Mouse (Mus musculus): Measurements from ENCODE around the gene Apba3. TPM values are rescaled to one million over a fixed set of nuclear protein-coding genes. Genes with fewer than 3 reads are reported as not detected.

The Apba3 gene
- polyA plus RNA-seq, 1 experiment from 2014 or later: 38.6 TPM

GRCm38 (mm10) chr10:81303258-81303657 lies 36.5 kb downstream of the Apba3 start:
- no peak overlapping the region for H3K9ac ChIP-seq
- no peaks in the 10 kb centered on the region for H3K27me3 ChIP-seq
- WGBS: 80% methylated on average over 10 of the region's 10 CpGs
- no peak overlapping the region for H3K4me2 ChIP-seq
- ATAC-seq (ENCODE audit: low FRiP score, low read depth): no peak
- no peak overlapping the region for H3K4me3 ChIP-seq
- peaks cover 21% of the 10 kb centered on the region for H3K36me3 ChIP-seq
- no peak overlapping the region for H3K27ac ChIP-seq (replicated peaks)
- peaks cover 25% of the 10 kb centered on the region for H3K4me1 ChIP-seq (replicated peaks)
- no peaks in the 10 kb centered on the region for H3K9me3 ChIP-seq

DNA sequence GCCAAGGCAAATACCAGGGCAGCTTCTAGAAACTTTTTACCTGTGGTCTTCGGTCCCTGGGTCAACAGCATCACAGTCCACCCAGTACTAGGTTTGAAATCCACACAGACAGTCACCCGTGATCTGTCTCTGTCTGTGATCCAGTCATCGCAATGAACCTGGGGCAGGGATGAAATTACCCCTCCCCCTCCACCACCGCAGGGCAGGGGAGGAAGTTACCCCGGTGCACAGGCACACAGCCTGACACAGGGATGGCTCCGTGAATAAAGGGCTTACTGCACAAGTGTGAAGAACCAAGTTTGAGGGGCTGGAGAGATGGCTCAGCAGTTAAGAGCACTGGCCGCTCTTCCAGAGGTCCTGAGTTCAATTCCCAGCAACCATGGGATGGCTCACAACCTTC lies 37.0 kb downstream of the Apba3 start:
- no peak overlapping the region for H3K9ac ChIP-seq
- H3K4me1 ChIP-seq (replicated peaks): peaks cover 25% of the 10 kb centered on the region
- no peak overlapping the region for H3K4me2 ChIP-seq
- WGBS: 78% methylated on average over 7 of the region's 7 CpGs
- no peak overlapping the region for H3K4me3 ChIP-seq
- H3K27me3 ChIP-seq: no peaks in the 10 kb centered on the region
- no peak overlapping the region for H3K27ac ChIP-seq (replicated peaks)
- no peaks in the 10 kb centered on the region for H3K9me3 ChIP-seq
- ATAC-seq (ENCODE audit: low FRiP score, low read depth): no peak
- H3K36me3 ChIP-seq: peaks cover 26% of the 10 kb centered on the region

- ATAC-seq (ENCODE audit: low FRiP score, low read depth): no peak
- 30% methylated on average over 9 of the region's 9 CpGs for WGBS
- no peak overlapping the region for H3K27ac ChIP-seq (replicated peaks)
Observed at GRCm38 (mm10) chr10:81304597-81305238, 38.0 kb downstream of the Apba3 start.

GRCm38 (mm10) chr10:81305663-81306062 lies 38.9 kb downstream of the Apba3 start:
- Histone ChIP-seq H3K9me3 (no peaks in the 10 kb centered on the region), H3K36me3 (peaks cover 44% of the 10 kb centered on the region), H3K4me1 (replicated peaks) (peaks cover 21% of the 10 kb centered on the region; the same call in 1 of the 2 replicates), H3K9ac (no peak overlapping the region), H3K4me3 (no peak overlapping the region), H3K27me3 (no peaks in the 10 kb centered on the region), H3K27ac (replicated peaks) (no peak overlapping the region), H3K4me2 (no peak overlapping the region)
- no peak for ATAC-seq (ENCODE audit: low FRiP score, low read depth)
- WGBS: 94% methylated on average over 14 of the region's 14 CpGs

More at GRCm38 (mm10) chr10:81304597-81305238, 38.0 kb downstream of the Apba3 start:
- no peak overlapping the region for H3K4me3 ChIP-seq
- no peaks in the 10 kb centered on the region for H3K9me3 ChIP-seq
- H3K4me1 ChIP-seq (replicated peaks): peaks cover 21% of the 10 kb centered on the region; the same call in 1 of the 2 replicates
- H3K27me3 ChIP-seq: no peaks in the 10 kb centered on the region
- H3K9ac ChIP-seq: no peak overlapping the region
- H3K36me3 ChIP-seq: peaks cover 34% of the 10 kb centered on the region
- no peak overlapping the region for H3K4me2 ChIP-seq

DNA sequence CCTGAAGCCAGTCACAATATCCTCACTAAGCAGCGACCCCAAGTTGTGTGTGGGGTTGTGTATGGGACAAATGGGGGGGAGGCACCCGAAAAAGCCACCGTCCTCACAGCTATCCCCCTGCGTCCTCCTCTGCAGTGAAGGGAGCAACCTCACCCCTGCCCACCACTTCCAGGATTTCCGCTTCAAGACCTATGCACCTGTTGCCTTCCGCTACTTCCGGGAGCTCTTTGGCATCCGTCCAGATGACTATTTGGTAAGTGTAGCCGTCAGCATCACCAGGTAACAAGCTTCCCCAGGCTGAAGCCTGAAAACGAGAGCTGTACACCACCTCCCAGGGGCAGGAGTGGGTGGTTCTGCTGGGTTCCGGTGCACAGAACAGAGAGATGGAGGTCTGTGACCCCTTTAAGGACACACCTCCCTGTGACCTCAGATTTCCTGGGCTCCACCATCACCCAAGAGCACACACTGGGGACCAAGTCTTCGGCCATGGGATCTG lies 39.5 kb downstream of the Apba3 start:
- Histone ChIP-seq H3K4me3 (no peak overlapping the region), H3K36me3 (peaks cover 49% of the 10 kb centered on the region), H3K9ac (no peak overlapping the region), H3K9me3 (no peaks in the 10 kb centered on the region), H3K4me2 (no peak overlapping the region), H3K4me1 (replicated peaks) (0 out of 2 replicates have a peak, but pooled peaks cover 20% of the 10 kb centered on the region), H3K27me3 (no peaks in the 10 kb centered on the region), H3K27ac (replicated peaks) (no peak overlapping the region)
- WGBS: 94% methylated on average over 12 of the region's 12 CpGs
- ATAC-seq (ENCODE audit: low FRiP score, low read depth): no peak

DNA sequence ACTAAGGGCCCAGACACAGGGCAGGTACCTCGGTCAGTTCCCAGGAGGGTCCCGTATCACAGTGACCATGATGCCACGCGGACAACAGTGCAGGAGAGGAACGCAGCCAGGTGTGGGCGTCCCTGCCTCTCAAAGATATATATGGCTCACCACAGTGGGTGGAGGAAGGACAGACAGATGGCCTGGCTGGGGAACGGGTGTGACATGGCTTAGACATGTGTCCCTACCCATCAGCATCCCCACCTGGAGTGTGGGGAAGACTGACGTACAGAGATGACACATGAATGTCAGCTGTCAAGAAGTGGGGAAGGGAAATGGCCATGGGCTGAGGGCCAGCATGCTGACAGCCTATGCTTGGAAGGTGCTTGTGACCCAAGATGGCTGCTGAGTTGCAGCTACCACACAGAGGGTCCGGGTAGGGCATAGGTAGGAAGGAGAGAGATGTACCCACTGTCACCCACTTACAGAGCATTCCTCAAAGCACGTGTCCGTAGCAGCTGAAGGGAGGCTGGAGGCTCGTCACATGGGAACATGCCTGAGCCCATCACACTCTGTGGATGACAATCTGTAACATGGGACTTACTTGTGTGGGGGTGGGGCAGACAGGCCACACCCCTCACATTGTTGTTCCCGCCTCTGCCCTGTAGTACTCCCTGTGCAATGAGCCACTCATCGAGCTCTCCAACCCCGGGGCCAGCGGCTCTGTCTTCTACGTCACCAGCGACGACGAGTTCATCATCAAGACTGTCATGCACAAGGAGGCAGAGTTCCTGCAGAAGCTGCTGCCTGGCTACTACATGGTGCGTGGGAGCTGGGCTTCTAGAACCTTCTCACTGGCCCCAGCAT lies 40.3 kb downstream of the Apba3 start:
- no peak for ATAC-seq (ENCODE audit: low FRiP score, low read depth)
- Histone ChIP-seq H3K4me2 (no peak overlapping the region), H3K9ac (no peak overlapping the region), H3K27me3 (no peaks in the 10 kb centered on the region), H3K36me3 (peaks cover 57% of the 10 kb centered on the region), H3K4me1 (replicated peaks) (0 out of 2 replicates have a peak, but pooled peaks cover 16% of the 10 kb centered on the region), H3K9me3 (no peaks in the 10 kb centered on the region), H3K4me3 (no peak overlapping the region), H3K27ac (replicated peaks) (no peak overlapping the region)
- WGBS: 94% methylated on average over 21 of the region's 21 CpGs

GRCm38 (mm10) chr10:81309571-81309970 lies 42.8 kb downstream of the Apba3 start:
- no peak overlapping the region for H3K4me3 ChIP-seq
- peaks cover 80% of the 10 kb centered on the region for H3K36me3 ChIP-seq
- no peak overlapping the region for H3K4me2 ChIP-seq
- no peak overlapping the region for H3K9ac ChIP-seq
- H3K27me3 ChIP-seq: no peaks in the 10 kb centered on the region
- no peak for ATAC-seq (ENCODE audit: low FRiP score, low read depth)
- no peak overlapping the region for H3K27ac ChIP-seq (replicated peaks)
- H3K9me3 ChIP-seq: no peaks in the 10 kb centered on the region
- 94% methylated on average over 5 of the region's 5 CpGs for WGBS
- H3K4me1 ChIP-seq (replicated peaks): no peaks in the 10 kb centered on the region

GRCm38 (mm10) chr10:81313581-81313980 lies 46.8 kb downstream of the Apba3 start:
- Histone ChIP-seq H3K9ac (no peak overlapping the region), H3K27me3 (no peaks in the 10 kb centered on the region), H3K4me2 (no peak overlapping the region), H3K9me3 (no peaks in the 10 kb centered on the region), H3K4me3 (no peak overlapping the region), H3K4me1 (replicated peaks) (0 out of 2 replicates have a peak, but pooled peaks cover under 1% of the 10 kb centered on the region), H3K27ac (replicated peaks) (no peak overlapping the region), H3K36me3 (peaks cover 82% of the 10 kb centered on the region)
- 91% methylated on average over 13 of the region's 13 CpGs for WGBS
- no peak for ATAC-seq (ENCODE audit: low FRiP score, low read depth)

GRCm38 (mm10) chr10:81314201-81314600 lies 47.4 kb downstream of the Apba3 start:
- Histone ChIP-seq H3K4me1 (replicated peaks) (peaks cover 6% of the 10 kb centered on the region), H3K9me3 (no peaks in the 10 kb centered on the region), H3K9ac (no peak overlapping the region), H3K27me3 (no peaks in the 10 kb centered on the region), H3K4me3 (no peak overlapping the region), H3K4me2 (no peak overlapping the region), H3K27ac (replicated peaks) (no peak overlapping the region), H3K36me3 (peaks cover 77% of the 10 kb centered on the region)
- WGBS: 79% methylated on average over 7 of the region's 7 CpGs
- ATAC-seq (ENCODE audit: low FRiP score, low read depth): no peak

GRCm38 (mm10) chr10:81315587-81315986 lies 48.8 kb downstream of the Apba3 start:
- Histone ChIP-seq H3K36me3 (peaks cover 64% of the 10 kb centered on the region), H3K4me1 (replicated peaks) (peaks cover 14% of the 10 kb centered on the region), H3K9me3 (no peaks in the 10 kb centered on the region), H3K4me3 (no peak overlapping the region), H3K27me3 (no peaks in the 10 kb centered on the region), H3K4me2 (no peak overlapping the region), H3K9ac (no peak overlapping the region), H3K27ac (replicated peaks) (no peak overlapping the region)
- WGBS: 94% methylated on average over 16 of the region's 16 CpGs
- ATAC-seq (ENCODE audit: low FRiP score, low read depth): no peak

DNA sequence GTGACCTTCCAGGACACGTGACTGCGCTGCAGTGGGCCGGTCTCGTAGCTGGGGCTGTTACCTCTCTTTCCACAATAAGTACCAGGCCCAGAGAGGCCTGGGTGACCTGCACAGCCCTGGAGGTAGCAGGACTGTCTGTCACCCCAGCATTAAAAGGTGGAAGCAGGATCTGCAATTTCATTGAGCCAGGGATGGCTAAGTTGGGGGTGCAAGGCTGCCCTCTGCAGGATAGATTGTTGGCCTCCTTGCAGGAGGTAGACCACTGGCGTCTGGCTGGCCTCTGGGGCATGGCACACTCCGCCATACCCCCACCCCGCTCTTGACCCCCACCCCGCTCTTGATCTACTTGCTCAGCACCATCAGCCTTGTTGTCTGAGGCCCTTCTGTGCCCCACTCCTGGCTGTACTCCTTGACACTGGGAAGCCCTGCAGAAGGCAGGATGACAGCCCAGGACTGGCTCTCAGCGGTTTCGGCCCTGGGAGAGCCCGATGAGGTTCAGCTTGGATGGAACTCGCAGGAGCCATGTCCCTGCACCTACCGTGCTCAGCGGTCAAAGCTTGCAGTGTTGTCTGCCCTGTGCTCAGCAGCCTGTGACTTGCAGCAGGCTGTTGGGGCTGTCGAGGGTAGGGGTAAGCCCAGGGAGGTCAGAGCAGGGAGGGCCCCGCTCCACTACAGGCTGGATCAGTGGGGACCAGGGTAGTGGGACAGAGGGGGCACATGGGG lies 49.7 kb downstream of the Apba3 start:
- no peak overlapping the region for H3K27ac ChIP-seq (replicated peaks)
- peaks cover 14% of the 10 kb centered on the region for H3K4me1 ChIP-seq (replicated peaks)
- H3K27me3 ChIP-seq: no peaks in the 10 kb centered on the region
- 43% methylated on average over 16 of the region's 16 CpGs for WGBS
- 0 out of 2 replicates have a peak overlapping the region, but pooled peaks have one; percentile 9 for H3K4me3 ChIP-seq
- peaks cover 56% of the 10 kb centered on the region for H3K36me3 ChIP-seq
- ATAC-seq (ENCODE audit: low FRiP score, low read depth): no peak
- no peak overlapping the region for H3K4me2 ChIP-seq
- no peak overlapping the region for H3K9ac ChIP-seq
- no peaks in the 10 kb centered on the region for H3K9me3 ChIP-seq
